Mouse (Mus musculus): Measurements from ENCODE around the gene Cxcl10.

- no peak for TF ChIP-seq MAFK (IDR thresholded peaks at IDR 0.05; ENCODE audit: insufficient read depth, low read depth, low read length)
- TF ChIP-seq CHD2 (IDR thresholded peaks at IDR 0.05; ENCODE audit: low read depth, low read length), result no peak
- TF ChIP-seq ZNF384 (IDR thresholded peaks at IDR 0.05; ENCODE audit: low read depth, low read length), result no peak
- no peak for TF ChIP-seq ZC3H11A (IDR thresholded peaks at IDR 0.05; ENCODE audit: borderline replicate concordance, low read depth, low read length)
These were observed 23.9 kb upstream of the Cxcl10 start for GRCm38 (mm10) chr5:92372605-92373004.
